Mouse (Mus musculus): Measurements from ENCODE around the gene Med20.
"Not testable (repeated sequence)": the region's sequence is repeated elsewhere in the genome, so short reads cannot be mapped to it uniquely, and the experiment has no call there.

Med20 gene

GRCm38 (mm10) chr17:47627791-47628190, 16.4 kb downstream of the Med20 start:
- no peak for DNase-seq (ENCODE audit: low read depth, low spot score)

GRCm38 (mm10) chr17:47628851-47629676, 17.7 kb downstream of the Med20 start:
- peak; percentile 90 for DNase-seq (ENCODE audit: low read depth, low spot score)

- no peak for DNase-seq (ENCODE audit: low read depth, low spot score)
Observed at GRCm38 (mm10) chr17:47629717-47630677, 18.6 kb downstream of the Med20 start.

GRCm38 (mm10) chr17:47630678-47631065, 19.3 kb downstream of the Med20 start, which contains the start of gene Usp49:
Gene Usp49, plus strand, starts transcription at chr17:47630690.
- DNase-seq (ENCODE audit: low read depth, low spot score) = no peak

- DNase-seq (ENCODE audit: low read depth, low spot score) = no peak
Observed at GRCm38 (mm10) chr17:47632181-47632840, 20.9 kb downstream of the Med20 start.

DNA sequence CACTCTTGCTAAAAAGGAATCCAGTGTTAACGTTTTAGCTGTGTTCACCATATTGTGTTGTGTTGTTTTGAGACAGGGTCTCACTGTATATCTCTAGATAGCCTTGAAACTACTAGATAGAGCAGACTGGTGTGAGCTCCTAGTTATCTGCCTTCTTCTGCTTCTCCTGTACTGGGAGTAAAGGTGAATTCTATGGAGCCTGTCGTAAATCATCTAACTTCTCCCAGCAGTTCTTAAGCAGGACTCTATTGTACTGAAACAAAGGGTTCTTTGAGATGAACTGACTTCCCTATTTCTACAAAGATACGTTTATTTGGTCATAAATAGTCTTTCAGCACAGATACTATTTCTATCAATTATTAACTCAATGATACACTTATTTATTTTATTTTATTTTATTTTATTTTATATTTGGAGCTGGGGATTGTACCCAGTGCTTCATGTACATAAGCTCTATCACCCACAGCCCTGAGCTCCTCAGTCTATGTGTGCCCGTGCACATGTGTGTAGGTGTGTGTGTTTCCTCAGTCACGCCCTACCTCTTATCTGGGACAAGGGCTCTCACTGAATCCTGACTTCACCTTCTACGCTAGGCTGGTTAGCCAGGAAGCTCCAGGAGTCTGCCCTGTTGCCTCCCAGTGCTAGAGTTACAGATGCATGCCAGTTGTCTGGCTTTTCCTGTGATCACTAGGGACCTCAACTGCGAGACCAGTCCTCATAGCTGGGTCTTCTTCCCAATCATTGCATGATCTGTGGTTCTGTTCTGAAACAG, 22.8 kb downstream of the Med20 start:
- no peak for DNase-seq (ENCODE audit: low read depth, low spot score)

DNA sequence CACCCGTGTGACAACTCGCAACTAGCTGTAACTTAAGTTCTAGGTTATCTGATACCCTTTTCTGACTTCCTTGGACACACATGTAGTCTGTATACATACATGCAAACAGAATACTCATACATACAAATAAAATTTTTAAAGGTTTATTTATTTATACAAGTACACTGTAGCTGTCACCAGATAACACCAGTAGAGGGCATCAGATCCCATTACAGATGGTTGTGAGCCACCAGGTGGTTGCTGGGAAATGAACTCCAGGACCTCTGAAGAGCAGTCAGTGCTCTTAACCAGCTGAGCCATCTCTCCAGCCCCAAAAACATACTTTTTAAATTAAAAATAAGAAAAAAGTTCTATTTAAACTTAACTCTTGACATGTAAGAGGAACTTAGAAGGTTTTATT, 31.6 kb downstream of the Med20 start:
- no peak for DNase-seq (ENCODE audit: low read depth, low spot score)

DNA sequence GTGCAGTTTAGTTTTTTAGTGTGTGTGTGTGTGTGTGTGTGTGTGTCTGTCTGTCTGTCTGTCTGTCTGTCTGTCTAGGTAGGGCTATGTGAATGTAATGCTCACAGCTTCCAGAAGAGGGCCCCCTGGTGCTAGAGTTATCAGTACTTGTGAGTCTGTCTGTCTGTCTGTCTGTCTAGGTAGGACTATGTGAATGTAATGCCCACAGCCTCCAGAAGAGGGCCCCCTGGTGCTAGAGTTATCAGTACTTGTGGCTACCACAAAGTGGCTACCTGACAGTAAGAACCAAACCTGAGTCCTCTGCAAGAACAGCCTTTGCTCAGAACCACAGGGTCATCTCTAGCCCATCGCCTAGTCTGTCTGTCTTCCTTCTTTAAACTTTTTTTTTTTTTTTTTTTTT, 35.3 kb downstream of the Med20 start:
- peak; percentile 70 for DNase-seq (ENCODE audit: low read depth, low spot score)

DNA sequence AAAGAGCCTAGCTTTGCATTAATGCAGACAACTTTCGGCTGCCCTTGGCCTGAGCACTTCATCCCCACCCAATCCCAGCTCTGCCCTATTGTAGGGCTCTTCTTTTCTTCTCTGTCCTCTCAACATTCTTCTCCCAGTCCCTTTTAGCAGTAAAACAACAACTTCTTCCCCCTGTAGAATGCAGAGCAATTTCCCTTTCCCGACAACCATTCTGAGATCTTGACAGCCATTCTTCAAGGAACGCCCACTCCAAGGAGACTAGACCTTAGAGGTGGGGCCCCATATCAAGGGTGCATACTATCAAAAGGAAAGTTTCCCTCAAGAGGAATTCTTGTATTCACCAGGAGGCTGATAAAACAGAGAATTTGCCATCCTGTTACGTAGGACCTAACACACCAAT, 37.6 kb downstream of the Med20 start:
- no peak for DNase-seq (ENCODE audit: low read depth, low spot score)

DNA sequence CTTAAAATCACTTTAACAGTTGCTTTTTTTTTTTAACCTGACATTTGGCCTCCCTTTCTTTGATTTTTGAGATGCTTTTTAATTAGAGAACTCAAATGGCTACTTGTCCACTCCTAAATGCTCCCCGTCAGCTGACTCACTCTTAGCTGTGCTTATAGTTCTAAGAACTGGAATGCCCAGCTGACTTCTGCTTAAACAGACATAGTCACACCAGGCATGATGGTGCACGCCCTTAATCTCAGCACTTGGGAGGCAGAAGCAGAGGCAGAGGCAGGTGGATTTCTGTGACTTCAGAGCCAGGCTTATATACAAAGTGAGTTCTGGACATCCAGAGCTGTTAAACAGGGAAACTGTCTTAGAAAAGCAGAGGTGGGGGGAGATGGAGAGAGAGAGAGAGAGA, 40.6 kb downstream of the Med20 start:
- DNase-seq (ENCODE audit: low read depth, low spot score) = no peak

DNA sequence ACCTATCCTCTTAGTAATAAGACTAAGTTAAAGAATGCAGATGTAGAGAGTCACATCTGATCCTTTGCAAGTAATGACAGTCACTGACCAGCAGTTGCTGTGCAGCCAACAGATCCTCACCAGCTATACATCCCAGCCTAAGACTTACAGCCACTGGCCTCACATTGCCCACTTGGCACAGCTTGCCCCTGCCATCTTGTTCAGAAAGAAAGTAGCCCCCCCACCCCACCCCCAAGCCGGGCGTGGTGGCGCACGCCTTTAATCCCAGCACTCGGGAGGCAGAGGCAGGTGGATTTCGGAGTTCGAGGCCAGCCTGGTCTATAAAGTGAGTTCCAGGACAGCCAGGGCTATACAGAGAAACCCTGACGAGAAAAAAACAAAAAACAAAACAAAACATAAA, 43.0 kb downstream of the Med20 start:
- not testable (repeated sequence) for DNase-seq (ENCODE audit: low read depth, low spot score)

- no peak for DNase-seq (ENCODE audit: low read depth, low spot score)
Observed at GRCm38 (mm10) chr17:47655697-47656096, 44.3 kb downstream of the Med20 start.

- no peak for DNase-seq (ENCODE audit: low read depth, low spot score)
Observed at GRCm38 (mm10) chr17:47657901-47658300, 46.5 kb downstream of the Med20 start.

GRCm38 (mm10) chr17:47658741-47659243, 47.4 kb downstream of the Med20 start:
- DNase-seq (ENCODE audit: low read depth, low spot score) = no peak

DNA sequence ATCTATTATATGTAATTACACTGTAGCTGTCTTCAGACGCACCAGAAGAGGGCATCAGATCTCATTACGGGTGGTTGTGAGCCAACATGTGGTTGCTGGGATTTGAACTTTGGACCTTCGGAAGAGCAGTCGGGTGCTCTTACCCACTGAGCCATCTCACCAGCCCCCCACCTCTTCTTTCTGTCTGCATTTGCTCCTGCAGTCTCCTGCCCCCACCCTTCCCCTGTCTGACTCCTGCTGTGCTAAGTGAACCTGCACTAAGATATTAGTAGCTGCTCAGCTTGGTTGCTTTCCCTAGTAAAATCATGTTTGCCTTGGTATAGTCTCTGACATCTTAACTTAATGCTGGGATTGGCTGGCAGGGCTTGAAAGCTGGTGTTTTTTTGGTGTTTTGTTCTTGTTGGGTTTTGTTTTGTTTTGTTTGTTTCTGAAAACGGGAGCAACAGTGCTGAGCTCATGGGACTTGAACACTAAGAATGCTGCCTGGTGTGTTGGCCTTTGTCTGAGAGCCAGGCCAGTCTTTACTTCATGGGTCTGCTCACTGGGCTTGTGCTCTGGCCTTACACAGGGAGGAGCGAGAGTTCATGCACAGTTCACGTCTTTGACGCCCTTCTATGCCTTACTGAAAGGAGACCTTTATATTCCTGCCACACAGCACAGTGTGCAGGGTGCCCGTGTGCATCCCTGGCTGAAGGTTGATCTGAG, 51.8 kb downstream of the Med20 start:
- DNase-seq (ENCODE audit: low read depth, low spot score) = no peak

- DNase-seq (ENCODE audit: low read depth, low spot score) = no peak
Observed at GRCm38 (mm10) chr17:47664474-47664873, 53.1 kb downstream of the Med20 start.

DNA sequence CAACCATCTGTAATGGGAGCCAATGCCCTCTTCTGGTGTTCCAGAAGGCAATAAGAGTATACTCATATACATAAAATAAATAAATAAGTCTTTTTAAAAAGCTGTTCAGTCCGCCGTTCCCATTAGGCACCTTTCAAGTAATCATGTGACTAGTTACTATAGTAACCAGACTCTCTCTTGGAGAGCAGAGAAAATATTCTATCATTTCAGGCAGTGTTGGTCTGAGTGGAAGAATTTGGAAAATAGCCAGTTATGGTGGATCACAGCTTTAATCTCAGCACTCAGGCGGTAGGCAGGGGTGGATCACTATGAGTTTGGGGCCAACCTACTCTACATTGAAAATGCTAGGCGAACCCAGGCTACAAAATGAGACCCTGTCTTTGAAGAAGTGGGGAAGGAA, 57.8 kb downstream of the Med20 start:
- DNase-seq (ENCODE audit: low read depth, low spot score) = no peak

DNA sequence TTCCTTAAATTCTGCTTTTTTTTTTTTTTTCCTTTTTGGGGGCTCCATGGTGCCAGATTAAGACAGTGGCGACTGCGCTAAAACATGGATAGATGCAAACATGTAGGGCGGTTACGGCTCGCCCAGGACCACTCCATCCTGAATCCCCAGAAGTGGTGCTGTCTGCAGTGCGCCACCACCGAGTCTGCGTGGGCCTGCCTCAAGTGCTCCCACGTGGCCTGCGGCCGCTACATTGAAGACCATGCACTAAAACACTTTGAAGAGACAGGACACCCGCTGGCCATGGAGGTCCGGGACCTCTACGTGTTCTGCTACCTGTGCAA, 60.6 kb downstream of the Med20 start:
- DNase-seq (ENCODE audit: low read depth, low spot score) = no peak

GRCm38 (mm10) chr17:47672311-47673111, 61.1 kb downstream of the Med20 start:
- peak; percentile 49 for DNase-seq (ENCODE audit: low read depth, low spot score)

Data from WW6 (cell line).